Mouse (Mus musculus) forebrain, embryonic 16.5 days (tissue): ENCODE results near the gene Syce2. TPM values are rescaled to one million over a fixed set of nuclear protein-coding genes. Genes with fewer than 3 reads are reported as not detected.

ENCODE experiments used
- ATAC-seq: fragments of 200-750 bp; cut with Nextera tagmentation; 2 replicates; pipeline ENCODE4 v1.8.0; 2017; ENCODE audit warnings: mild to moderate bottlenecking, moderate library complexity
- H3K27ac ChIP-seq: fragments of 300-500 bp; sonication (generic); 2 replicates; pipeline ENCODE4 v1.5.1; 2014; ENCODE audit warnings: low read length, control low read depth
- H3K27me3 ChIP-seq: fragments of 300-500 bp; sonication (generic); replicated peaks from 2 replicates; pipeline ENCODE4 v1.6.1; 2014; ENCODE audit warnings: low read length; ENCODE audit not compliant: control insufficient read depth, insufficient read depth
- H3K36me3 ChIP-seq: fragments of 300-500 bp; sonication (generic); 2 replicates; pipeline ENCODE4 v1.6.1; 2014; ENCODE audit not compliant: control insufficient read depth, insufficient read depth
- H3K4me1 ChIP-seq: fragments of 300-500 bp; sonication (generic); replicated peaks from 2 replicates; pipeline ENCODE4 v1.6.1; 2014; ENCODE audit warnings: low read length; ENCODE audit not compliant: control insufficient read depth, insufficient read depth
- H3K4me2 ChIP-seq: fragments of 300-500 bp; sonication (generic); 2 replicates; pipeline ENCODE4 v1.6.1; 2014; ENCODE audit warnings: mild to moderate bottlenecking, low read length, control low read depth
- H3K4me3 ChIP-seq: fragments of 300-500 bp; sonication (generic); replicated peaks from 2 replicates; pipeline ENCODE4 v1.5.1; 2014; ENCODE audit warnings: mild to moderate bottlenecking, low read length, control low read depth
- H3K9ac ChIP-seq: fragments of 300-500 bp; sonication (generic); replicated peaks from 2 replicates; pipeline ENCODE4 v1.6.1; 2014; ENCODE audit warnings: low read depth, low read length, control low read depth
- H3K9me3 ChIP-seq: fragments of 300-500 bp; sonication (generic); 2 replicates; pipeline ENCODE4 v1.6.1; 2016; ENCODE audit warnings: low read length; ENCODE audit not compliant: control insufficient read depth
- WGBS: fragments of 180-500 bp; shearing (Covaris S2); extraction: QIAGEN DNeasy Blood & Tissue Kit; methylation state at CpG from one replicate; pipeline ENCODE4 v1.1.7; 2014; 5-methylcytosine and 5-hydroxymethylcytosine counted together
- polyA plus RNA-seq: library from polyadenylated mRNA; unstranded; fragments of >200 nt; fragmentation: Nextera tagmentation; extraction: Ambion mirVana; gene quantifications from 2 replicates; pipeline ENCODE4 v1.2.1, GENCODE M21; 2015

Syce2 gene
- polyA plus RNA-seq, 1 experiment from 2014 or later = 51.0 TPM

DNA sequence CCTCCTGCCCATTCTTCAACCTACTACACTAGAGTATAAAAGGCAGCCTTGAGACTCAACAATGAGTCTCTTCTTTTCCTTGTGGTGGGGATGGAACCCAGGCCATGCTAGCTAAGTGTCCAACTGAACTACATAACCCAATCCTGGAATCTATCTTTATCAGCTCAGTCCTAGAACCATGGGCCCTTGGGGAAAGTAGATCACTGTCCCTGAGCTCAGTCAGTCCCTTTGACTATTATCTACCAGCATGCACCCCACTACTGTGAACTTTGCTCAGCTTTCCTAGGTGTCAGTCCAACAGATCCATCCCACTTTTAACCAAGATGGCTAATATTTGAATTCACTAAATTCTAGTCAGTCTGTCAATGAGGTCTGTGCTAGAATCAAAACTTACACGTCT, 30.4 kb upstream of the Syce2 start:
- 88% methylated on average over 1 of the region's 1 CpGs for WGBS
- no peak overlapping the region for H3K4me2 ChIP-seq
- no peaks in the 10 kb centered on the region for H3K9me3 ChIP-seq
- H3K4me1 ChIP-seq = peaks cover 31% of the 10 kb centered on the region
- H3K36me3 ChIP-seq = peaks cover 46% of the 10 kb centered on the region
- no peak overlapping the region for H3K9ac ChIP-seq
- H3K4me3 ChIP-seq = no peak overlapping the region
- H3K27ac ChIP-seq = no peak overlapping the region
- H3K27me3 ChIP-seq = no peaks in the 10 kb centered on the region
- no peak for ATAC-seq

DNA sequence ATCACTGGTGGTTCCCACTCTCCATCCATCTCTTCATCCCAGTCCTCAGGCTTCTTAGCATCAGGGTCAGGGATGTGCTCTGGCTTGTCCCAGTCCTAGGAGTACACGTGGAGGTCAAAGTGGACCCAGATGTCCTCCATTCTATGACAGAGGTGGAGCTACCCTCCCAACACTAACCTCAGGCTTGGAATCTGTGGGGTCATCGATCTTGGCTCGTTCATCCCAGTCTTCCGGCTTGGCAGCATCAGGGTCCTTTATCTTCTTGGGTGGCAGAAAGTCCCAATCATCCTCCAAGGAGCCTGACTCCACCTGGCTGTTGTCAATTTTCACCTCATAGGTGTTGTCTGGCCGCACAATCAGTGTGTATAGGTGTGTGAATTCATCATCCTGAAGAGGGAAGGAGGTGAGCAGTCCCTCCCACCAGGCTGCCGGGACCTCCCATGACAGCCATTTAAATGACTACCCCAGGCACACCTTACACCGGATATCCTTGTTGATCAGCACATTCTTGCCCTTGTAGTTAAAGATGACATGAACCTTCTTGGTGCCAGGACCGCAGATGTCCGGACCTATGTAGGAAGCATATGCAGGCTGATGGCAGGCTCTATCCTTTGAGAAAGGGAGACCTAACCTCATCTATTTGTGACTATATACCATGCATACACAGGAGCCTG, 27.4 kb upstream of the Syce2 start:
- H3K4me3 ChIP-seq = peak overlapping the region; percentile 99
- H3K27me3 ChIP-seq = no peaks in the 10 kb centered on the region
- H3K36me3 ChIP-seq = peaks cover 32% of the 10 kb centered on the region
- peaks cover 38% of the 10 kb centered on the region for H3K4me1 ChIP-seq
- 91% methylated on average over 9 of the region's 9 CpGs for WGBS
- no peaks in the 10 kb centered on the region for H3K9me3 ChIP-seq
- H3K9ac ChIP-seq = peak overlapping the region; percentile 7
- H3K4me2 ChIP-seq = peak overlapping the region; percentile 94
- no peak for ATAC-seq
- H3K27ac ChIP-seq = no peak overlapping the region

DNA sequence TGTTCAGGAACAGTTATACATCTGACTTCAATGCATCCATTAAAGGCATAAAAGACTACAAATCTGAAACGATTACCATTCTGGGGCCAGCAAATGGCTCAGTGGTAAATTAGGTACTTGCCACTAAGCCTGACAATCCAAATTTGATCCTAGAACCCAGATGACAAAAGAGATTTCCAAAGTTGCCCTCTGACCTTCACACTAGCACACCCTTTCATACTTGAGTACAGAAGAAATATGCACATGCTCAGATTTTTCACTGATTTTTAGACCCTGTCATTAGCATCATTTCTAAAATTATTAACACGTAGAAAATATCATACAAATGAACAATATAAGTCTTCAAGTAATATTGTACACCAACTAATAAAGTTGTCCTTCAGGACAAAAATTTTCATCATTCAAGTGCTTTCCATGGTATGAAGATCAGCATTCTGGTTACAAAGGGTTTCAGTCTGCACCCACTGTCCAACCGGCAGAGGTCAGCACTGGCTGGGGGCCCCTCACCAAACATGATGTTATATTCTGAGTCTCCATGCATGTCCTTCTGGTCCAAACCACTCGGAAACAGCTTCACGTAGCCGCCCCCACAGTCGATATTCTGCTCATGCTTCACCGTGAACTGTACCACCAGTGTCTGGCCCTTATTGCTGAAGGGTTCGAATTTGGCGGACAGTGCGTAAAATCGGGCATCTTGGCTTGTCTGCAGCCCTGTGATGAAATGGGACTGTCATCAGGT, 26.4 kb upstream of the Syce2 start:
- peak overlapping the region; percentile 94 for H3K4me2 ChIP-seq
- WGBS = 12% methylated on average over 12 of the region's 12 CpGs
- no peaks in the 10 kb centered on the region for H3K9me3 ChIP-seq
- H3K4me1 ChIP-seq = peaks cover 34% of the 10 kb centered on the region
- peak overlapping the region; percentile 99 for H3K4me3 ChIP-seq
- no peaks in the 10 kb centered on the region for H3K27me3 ChIP-seq
- H3K36me3 ChIP-seq = peaks cover 32% of the 10 kb centered on the region
- peak overlapping the region; percentile 93 for H3K9ac ChIP-seq
- ATAC-seq = no peak
- H3K27ac ChIP-seq = peak overlapping the region; percentile 78; the same call in 1 of the 2 replicates

DNA sequence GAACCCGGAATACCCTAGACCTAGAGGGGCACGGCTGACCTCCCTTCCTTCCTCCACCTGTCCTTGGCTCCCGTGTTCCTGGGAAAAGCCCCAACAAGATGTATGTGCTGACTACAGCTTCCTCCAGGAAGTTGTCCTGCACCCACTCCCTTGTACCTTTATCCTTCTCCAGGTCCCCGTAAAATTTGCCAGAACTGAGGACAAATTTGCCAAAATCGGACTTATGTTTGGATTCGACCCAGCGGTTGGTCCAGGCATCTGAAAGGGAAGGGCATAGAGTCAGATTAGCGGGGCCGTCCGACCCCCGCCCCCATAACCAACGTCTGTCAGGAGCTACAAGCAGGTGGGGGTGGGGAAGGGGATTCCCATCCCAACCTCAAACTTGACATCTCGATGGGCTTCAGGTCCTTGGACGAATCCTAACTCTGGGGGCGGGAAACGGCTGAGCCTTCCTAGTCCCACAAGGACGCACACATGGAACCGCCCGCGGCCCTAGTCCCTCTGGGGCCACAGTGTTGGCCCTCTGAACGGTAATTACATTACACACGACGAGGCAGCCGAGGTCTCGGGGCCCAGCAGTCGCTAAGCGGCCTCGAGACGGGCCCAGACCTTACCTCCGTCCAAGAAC, 25.7 kb upstream of the Syce2 start:
- peak overlapping the region; percentile 94 for H3K4me2 ChIP-seq
- peak; percentile 22 for ATAC-seq
- under 1% methylated on average over 30 of the region's 30 CpGs for WGBS

DNA sequence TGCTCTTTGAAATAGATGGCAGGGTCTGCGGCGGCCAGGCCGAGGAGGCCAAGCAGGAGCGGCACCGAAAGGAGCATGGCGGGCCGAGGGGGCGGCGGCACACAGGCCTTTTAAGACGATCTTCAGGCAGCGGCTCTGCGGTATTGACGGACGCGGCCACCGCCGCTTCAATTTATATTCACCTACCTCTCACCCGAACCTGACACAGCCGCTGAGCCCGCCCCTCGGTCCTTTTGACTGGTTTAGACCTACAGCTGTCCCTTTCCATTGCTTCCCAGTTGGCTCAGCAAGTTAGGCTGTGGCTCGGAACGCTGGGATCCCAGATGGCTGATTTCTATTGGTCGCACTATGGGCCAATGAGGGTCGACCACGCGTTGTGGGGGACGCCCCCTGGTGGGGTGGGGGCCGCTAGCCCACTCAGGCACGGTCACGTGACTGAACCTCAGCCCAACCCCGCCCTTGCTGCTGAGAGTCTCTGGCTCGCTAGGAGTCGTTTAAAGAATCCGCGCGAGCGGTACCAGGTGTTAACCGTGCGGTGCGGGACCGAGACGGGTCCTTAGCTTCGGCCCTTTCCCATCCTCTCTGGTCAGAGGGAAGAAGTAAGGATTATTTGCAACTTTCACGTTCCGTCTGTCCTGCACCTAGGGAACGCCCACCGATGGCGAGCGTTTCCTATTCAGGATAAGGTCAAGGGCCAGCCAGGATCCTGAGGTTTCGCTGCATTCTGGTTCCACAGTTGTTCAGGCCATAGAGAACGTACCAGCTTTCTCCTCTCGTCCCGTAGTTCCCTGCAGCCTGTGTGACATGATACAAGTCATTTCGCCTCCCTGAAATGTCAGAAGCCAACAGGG, 25.0 kb upstream of the Syce2 start, which contains the start of gene Calr:
Calr (minus strand) TSS at position 213 of the 851 bp plus-strand sequence.
- Histone ChIP-seq H3K4me1 (peaks cover 34% of the 10 kb centered on the region), H3K27me3 (no peaks in the 10 kb centered on the region), H3K27ac (peak within 1 kb of the TSS; percentile 85), H3K36me3 (peaks cover 25% of the 10 kb centered on the region), H3K9me3 (no peaks in the 10 kb centered on the region), H3K4me2 (peak within 1 kb of the TSS; percentile 94), H3K4me3 (peak within 1 kb of the TSS; percentile 99), H3K9ac (peak within 1 kb of the TSS; percentile 93)
- under 1% methylated on average over 55 of the region's 55 CpGs for WGBS
- peak; percentile 99 for ATAC-seq

More for the DNA sequence above, 25.7 kb upstream of the Syce2 start:
- peak overlapping the region; percentile 78 for H3K27ac ChIP-seq
- H3K9ac ChIP-seq = peak overlapping the region; percentile 93
- H3K27me3 ChIP-seq = no peaks in the 10 kb centered on the region
- H3K4me3 ChIP-seq = peak overlapping the region; percentile 99
- H3K4me1 ChIP-seq = peaks cover 34% of the 10 kb centered on the region
- H3K9me3 ChIP-seq = no peaks in the 10 kb centered on the region
- H3K36me3 ChIP-seq = peaks cover 30% of the 10 kb centered on the region

DNA sequence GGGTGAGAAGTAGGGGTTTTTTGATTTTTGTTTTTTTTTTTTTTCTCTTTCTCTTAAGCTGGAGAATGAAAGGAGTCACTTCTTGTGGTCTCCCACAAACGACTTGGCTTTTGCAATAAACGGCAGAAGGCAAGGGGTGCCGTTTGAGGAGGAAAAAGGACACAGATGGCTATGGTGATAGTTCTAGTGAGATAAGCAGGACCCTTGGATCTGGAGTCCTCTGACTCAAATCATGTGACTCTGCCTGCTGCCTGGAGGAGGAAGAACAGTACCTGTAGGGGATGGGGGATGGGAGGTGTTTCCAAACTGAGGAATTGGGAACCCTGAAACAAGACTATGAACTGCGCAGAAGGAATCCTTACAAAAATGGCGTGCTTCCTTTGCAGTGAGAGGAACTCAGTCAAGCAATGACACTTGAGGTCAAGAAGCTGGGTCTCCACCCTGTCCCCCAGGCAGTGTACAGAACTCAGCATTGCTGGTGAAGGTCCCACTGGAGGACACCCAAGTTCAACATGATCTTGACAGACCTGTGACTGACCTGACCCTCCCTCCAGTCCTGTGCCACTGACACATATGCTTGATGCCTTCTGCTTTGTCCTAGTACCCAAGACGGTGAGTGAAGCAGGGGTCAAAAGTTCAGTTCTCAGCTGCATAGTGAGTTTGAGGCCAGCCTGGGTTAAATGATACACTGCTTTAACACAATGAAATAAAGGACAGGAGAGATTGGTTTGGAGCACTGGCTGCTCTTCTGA, 24.1 kb upstream of the Syce2 start:
- Histone ChIP-seq H3K27me3 (no peaks in the 10 kb centered on the region), H3K27ac (peak overlapping the region; percentile 85), H3K4me3 (peak overlapping the region; percentile 63), H3K4me2 (peak overlapping the region; percentile 89), H3K4me1 (peaks cover 29% of the 10 kb centered on the region), H3K9me3 (no peaks in the 10 kb centered on the region), H3K36me3 (peaks cover 19% of the 10 kb centered on the region), H3K9ac (peak overlapping the region; percentile 82)
- WGBS = 50% methylated on average over 6 of the region's 6 CpGs
- no peak for ATAC-seq

DNA sequence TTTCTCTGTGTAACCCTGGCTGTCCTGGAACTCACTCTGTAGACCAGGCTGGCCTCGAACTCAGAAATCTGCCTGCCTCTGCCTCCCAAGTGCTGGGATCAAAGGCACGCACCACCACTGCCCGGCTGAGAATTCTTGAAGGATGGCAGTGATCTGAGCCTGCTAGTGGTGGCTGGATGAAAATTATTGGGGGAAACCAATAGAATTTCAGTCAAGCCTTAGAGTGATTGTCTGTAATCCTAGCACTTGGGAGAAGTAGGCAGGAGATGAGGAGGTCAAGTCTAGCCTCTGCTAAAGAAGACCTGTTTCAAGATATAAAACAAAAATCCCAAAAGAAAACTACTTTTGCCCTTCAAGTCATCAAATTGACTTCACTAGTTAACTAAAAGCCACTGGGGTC, 15.5 kb upstream of the Syce2 start:
- Histone ChIP-seq H3K36me3 (peaks cover 8% of the 10 kb centered on the region), H3K9me3 (no peaks in the 10 kb centered on the region), H3K27me3 (no peaks in the 10 kb centered on the region), H3K4me1 (peaks cover 14% of the 10 kb centered on the region), H3K27ac (no peak overlapping the region), H3K4me2 (no peak overlapping the region), H3K4me3 (peak overlapping the region; percentile 69; the same call in 1 of the 2 replicates), H3K9ac (no peak overlapping the region; the same call in 1 of the 2 replicates)
- WGBS = 93% methylated on average over 3 of the region's 3 CpGs
- ATAC-seq = peak; percentile 26

DNA sequence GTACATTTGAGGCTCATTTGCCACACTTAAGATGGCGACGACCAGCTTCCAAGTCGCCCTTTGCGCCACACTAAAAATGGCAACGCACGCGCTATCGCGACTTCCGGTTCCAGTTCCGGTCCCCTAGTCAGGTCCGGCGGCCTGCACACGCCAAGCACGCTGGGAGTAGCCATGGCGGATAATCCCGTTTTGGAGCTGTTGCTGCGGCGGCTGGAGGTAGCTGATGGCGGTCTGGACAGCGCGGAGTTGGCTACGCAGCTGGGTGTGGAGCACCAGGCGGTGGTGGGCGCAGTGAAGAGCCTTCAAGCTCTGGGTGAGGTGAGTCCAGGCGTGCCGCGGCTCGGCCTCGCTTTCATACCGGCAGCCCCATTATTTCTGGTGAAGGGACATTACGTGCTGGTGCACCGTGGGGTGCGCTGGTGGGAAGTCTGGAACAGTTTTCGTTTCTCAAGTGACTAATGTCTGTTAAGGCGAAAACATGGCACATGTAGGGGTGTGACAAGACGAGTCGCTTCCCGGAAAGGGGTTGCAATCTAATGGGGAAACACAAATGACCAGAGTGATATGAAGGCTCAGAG, 15.0 kb upstream of the Syce2 start, which contains the start of gene Farsa:
Farsa (plus strand) TSS at position 126 of the 578 bp plus-strand sequence.
- ATAC-seq = peak; percentile 96

More for the DNA sequence above, 15.0 kb upstream of the Syce2 start, which contains the start of gene Farsa:
- peak within 1 kb of the TSS; percentile 87 for H3K9ac ChIP-seq
- H3K4me1 ChIP-seq = peaks cover 14% of the 10 kb centered on the region
- H3K4me3 ChIP-seq = peak within 1 kb of the TSS; percentile 69
- peak within 1 kb of the TSS; percentile 59 for H3K27ac ChIP-seq
- no peaks in the 10 kb centered on the region for H3K9me3 ChIP-seq
- no peaks in the 10 kb centered on the region for H3K27me3 ChIP-seq
- peak within 1 kb of the TSS; percentile 92 for H3K4me2 ChIP-seq
- under 1% methylated on average over 39 of the region's 39 CpGs for WGBS
- peaks cover 9% of the 10 kb centered on the region for H3K36me3 ChIP-seq
